Mouse (Mus musculus): ENCODE measurements at regions not wholly inside any gene's neighbourhood (a gene's known extent, or its start where the extent isn't known, plus 50 kb on each side); places are given as distances from the start of the nearest gene placed in this dataset.

- no peak for DNase-seq (ENCODE audit: low spot score in 2 of 2)
Observed at GRCm38 (mm10) chr11:27833736-27834135, 505.9 kb downstream of the Gm6685 start.

- DNase-seq (ENCODE audit: low spot score in 2 of 2) = no peak
Observed at GRCm38 (mm10) chr11:27799826-27800620, 539.6 kb downstream of the Gm6685 start.

GRCm38 (mm10) chr11:27753913-27754218 is 585.8 kb downstream of the Gm6685 start:
- DNase-seq (ENCODE audit: low spot score in 2 of 2) = no peak

GRCm38 (mm10) chr11:27753212-27753912 is 586.3 kb downstream of the Gm6685 start:
- peak; percentile 13 to 16 for DNase-seq (ENCODE audit: low spot score in 2 of 2)

- no peak for DNase-seq (ENCODE audit: low spot score in 2 of 2)
Observed at GRCm38 (mm10) chr11:27726109-27726508, 613.6 kb downstream of the Gm6685 start.

GRCm38 (mm10) chr11:27721346-27721745 is 618.3 kb downstream of the Gm6685 start:
- DNase-seq (ENCODE audit: low spot score in 2 of 2) = no peak

- no peak for DNase-seq (ENCODE audit: low spot score in 2 of 2)
Observed at GRCm38 (mm10) chr11:27672436-27672835, 667.2 kb downstream of the Gm6685 start.

Data from adrenal gland, postnatal 4 days (tissue).